8 mouse cellular contexts compared by ENCODE assay signal in genomic region chr12:103371711-103372110, GRCm38 (mm10). TPM values are rescaled to one million over a fixed set of nuclear protein-coding genes. Genes with fewer than 3 reads are reported as not detected.
DNase-seq lines count a peak whose midpoint lies in the region; ATAC-seq and TF ChIP-seq lines count a peak whose summit lies in the region.

No protein-coding gene starts in this region.

- peak; percentile 84 for TF ChIP-seq CTCF in intestine, postnatal 0 days (IDR thresholded peaks at IDR 0.05; ENCODE audit: low read depth)
- peak; percentile 77 for TF ChIP-seq CTCF in cortical plate, adult 2 months (IDR thresholded peaks at IDR 0.05; ENCODE audit: extremely low read depth, insufficient read depth, low read length)

- ATAC-seq in intestine, postnatal 0 days: no peak
- ATAC-seq in intestine, embryonic 16.5 days: no peak

- H3K4me2 ChIP-seq in intestine, postnatal 0 days (replicated peaks; ENCODE audit: low read depth): no peak overlapping the region
- no peak overlapping the region for H3K4me2 ChIP-seq in intestine, embryonic 16.5 days (ENCODE audit: low read depth, low read length)

- TF ChIP-seq POLR2A in cortical plate, adult 2 months (IDR thresholded peaks at IDR 0.05; ENCODE audit: extremely low read depth, insufficient read depth, low read length): no peak

- H3K4me1 ChIP-seq in intestine, postnatal 0 days (replicated peaks; ENCODE audit: control insufficient read depth, insufficient read depth, low read length): no peaks in the 10 kb centered on the region
- no peaks in the 10 kb centered on the region for H3K4me1 ChIP-seq in intestine, embryonic 16.5 days (ENCODE audit: control insufficient read depth, insufficient read depth, low read length)
- no peaks in the 10 kb centered on the region for H3K4me1 ChIP-seq in cortical plate, adult 2 months (ENCODE audit: control insufficient read depth, insufficient read depth, low read length)

- WGBS in intestine, postnatal 0 days: 33% methylated on average over 6 of the region's 6 CpGs
- 31% methylated on average over 6 of the region's 6 CpGs for WGBS in intestine, embryonic 16.5 days

- no peaks in the 10 kb centered on the region for H3K36me3 ChIP-seq in intestine, postnatal 0 days (ENCODE audit: control insufficient read depth, insufficient read depth)
- no peaks in the 10 kb centered on the region for H3K36me3 ChIP-seq in intestine, embryonic 16.5 days (ENCODE audit: control insufficient read depth, insufficient read depth, low read length)

- peak; percentile 56 for DNase-seq in CD4-positive helper T cell, adult 2 months (ENCODE audit: low read depth, low spot score)
- peak; percentile 71 for DNase-seq in R1 (ENCODE audit: low read depth, low spot score)
- peak; percentile 56 to 74 for DNase-seq in kidney, postnatal 36 days
- peak; percentile 76 for DNase-seq in retina, postnatal 1 day
- no peak for DNase-seq in urinary bladder, adult 2 months (ENCODE audit: low spot score)

- H3K9ac ChIP-seq in intestine, postnatal 0 days (ENCODE audit: low read depth, low read length): no peak overlapping the region
- no peak overlapping the region for H3K9ac ChIP-seq in intestine, embryonic 16.5 days (ENCODE audit: low read depth, low read length)

- no peaks in the 10 kb centered on the region for H3K9me3 ChIP-seq in intestine, postnatal 0 days (ENCODE audit: control insufficient read depth)
- H3K9me3 ChIP-seq in intestine, embryonic 16.5 days (ENCODE audit: control insufficient read depth, low read length): no peaks in the 10 kb centered on the region

- H3K4me3 ChIP-seq in intestine, postnatal 0 days (ENCODE audit: low read depth, low read length): no peak overlapping the region
- no peak overlapping the region for H3K4me3 ChIP-seq in intestine, embryonic 16.5 days (ENCODE audit: low read length)
- no peak overlapping the region for H3K4me3 ChIP-seq in cortical plate, adult 2 months (ENCODE audit: insufficient read depth, low read length)

- no peak overlapping the region for H3K27ac ChIP-seq in intestine, postnatal 0 days (ENCODE audit: low read depth, low read length)
- no peak overlapping the region for H3K27ac ChIP-seq in intestine, embryonic 16.5 days (ENCODE audit: low read length)
- no peak overlapping the region for H3K27ac ChIP-seq in cortical plate, adult 2 months (ENCODE audit: insufficient read depth, low read length)

- no peaks in the 10 kb centered on the region for H3K27me3 ChIP-seq in intestine, postnatal 0 days (replicated peaks; ENCODE audit: control insufficient read depth, insufficient read depth, low read length)
- H3K27me3 ChIP-seq in intestine, embryonic 16.5 days (replicated peaks; ENCODE audit: control insufficient read depth, insufficient read depth, low read length): no peaks in the 10 kb centered on the region

RNA-seq across cellular contexts. Expression of gene Asb2, which starts 15.9 kb away (rescaled TPM):
- polyA plus RNA-seq in intestine, postnatal 0 days (2015; fragmentation: Nextera tagmentation; extraction: Ambion mirVana): 15.1 and 18.5 TPM in 2 replicates
- polyA plus RNA-seq in intestine, embryonic 16.5 days (2015; fragmentation: Nextera tagmentation; extraction: Ambion mirVana): 22.5 and 23.6 TPM in 2 replicates
- polyA plus RNA-seq in cortical plate, adult 2 months (2012; rRNA removed): 3.2 and 4.1 TPM in 2 replicates
- 46.8 and 55.6 TPM in 2 replicates for polyA plus RNA-seq in urinary bladder, adult 2 months (2012; rRNA removed)

RNA-seq across cellular contexts. Expression of gene Otub2, which starts 16.8 kb away (rescaled TPM):
- polyA plus RNA-seq in intestine, postnatal 0 days (2015; fragmentation: Nextera tagmentation; extraction: Ambion mirVana): 1.8 and 2.3 TPM in 2 replicates
- polyA plus RNA-seq in intestine, embryonic 16.5 days (2015; fragmentation: Nextera tagmentation; extraction: Ambion mirVana): 5.5 and 5.6 TPM in 2 replicates
- polyA plus RNA-seq in cortical plate, adult 2 months (2012; rRNA removed): 28.2 and 28.5 TPM in 2 replicates
- polyA plus RNA-seq in urinary bladder, adult 2 months (2012; rRNA removed): 10.8 and 12.5 TPM in 2 replicates

RNA-seq across cellular contexts. Expression of gene 9330161L09Rik, which starts 35.9 kb away (rescaled TPM):
- polyA plus RNA-seq in intestine, postnatal 0 days (2015; fragmentation: Nextera tagmentation; extraction: Ambion mirVana): 0.35 TPM in 1 of 2 replicates, not detected in the other
- polyA plus RNA-seq in intestine, embryonic 16.5 days (2015; fragmentation: Nextera tagmentation; extraction: Ambion mirVana): 0.13 TPM in 1 of 2 replicates, not detected in the other
- 0.85 and 1.3 TPM in 2 replicates for polyA plus RNA-seq in cortical plate, adult 2 months (2012; rRNA removed)
- polyA plus RNA-seq in urinary bladder, adult 2 months (2012; rRNA removed): 0.49 and 0.59 TPM in 2 replicates

RNA-seq across cellular contexts. Expression of gene Ddx24, which starts 53.9 kb away (rescaled TPM):
- polyA plus RNA-seq in intestine, postnatal 0 days (2015; fragmentation: Nextera tagmentation; extraction: Ambion mirVana): 84.6 and 106 TPM in 2 replicates
- 68.2 and 85.0 TPM in 2 replicates for polyA plus RNA-seq in intestine, embryonic 16.5 days (2015; fragmentation: Nextera tagmentation; extraction: Ambion mirVana)
- 160 and 162 TPM in 2 replicates for polyA plus RNA-seq in cortical plate, adult 2 months (2012; rRNA removed)
- 59.5 and 69.6 TPM in 2 replicates for polyA plus RNA-seq in urinary bladder, adult 2 months (2012; rRNA removed)
